Mouse (Mus musculus): Measurements from ENCODE around the gene Fcgrt.
"Not testable (repeated sequence)": the region's sequence is repeated elsewhere in the genome, so short reads cannot be mapped to it uniquely, and the experiment has no call there.

The Fcgrt gene

DNA sequence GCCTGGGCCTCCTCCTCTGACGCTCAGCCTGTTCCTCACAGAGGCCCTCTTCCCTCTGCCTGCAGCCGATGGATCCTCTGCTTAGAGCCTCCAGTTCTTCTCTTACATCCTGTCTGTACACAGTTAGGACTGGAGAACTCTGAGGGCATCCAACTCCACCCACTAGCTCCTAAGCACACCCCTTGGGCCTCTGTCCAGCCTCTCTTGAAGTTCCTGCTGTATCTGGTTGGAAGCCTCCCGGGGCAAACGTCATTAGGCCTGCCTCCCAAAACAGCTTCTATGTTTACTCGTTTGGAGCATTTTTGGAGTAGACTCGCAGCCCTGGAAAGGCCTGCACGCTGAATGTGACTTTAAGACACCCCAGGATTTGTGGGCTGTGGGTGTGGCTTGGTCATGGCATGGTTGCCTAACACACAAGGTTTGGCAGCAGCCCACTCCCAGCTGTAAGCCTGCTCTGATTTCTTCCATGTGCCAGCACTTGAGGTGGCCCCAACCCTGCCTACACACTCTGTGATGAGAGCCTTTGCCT is at the start of gene Fcgrt:
TSS of gene Fcgrt (minus strand) at position 200 of the 529 bp plus-strand sequence.
- DNase-seq (ENCODE audit: low spot score): peak; percentile 94

DNA sequence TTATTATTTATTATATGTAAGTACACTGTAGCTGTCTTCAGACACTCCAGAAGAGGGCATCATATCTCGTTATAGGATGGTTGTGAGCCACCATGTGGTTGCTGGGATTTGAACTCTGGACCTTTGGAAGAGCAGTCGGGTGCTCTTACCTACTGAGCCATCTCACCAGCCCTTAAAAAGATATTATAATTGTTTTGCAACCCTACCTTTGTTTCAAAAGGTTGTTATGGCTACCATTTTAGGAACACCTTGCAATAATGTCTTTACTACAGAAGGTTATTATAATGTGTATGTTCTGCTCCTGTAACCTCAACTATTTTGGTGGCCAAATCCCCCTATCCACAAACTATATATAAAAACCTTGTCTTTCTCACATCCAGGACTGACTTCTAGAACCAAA is 49.4 kb upstream of the Fcgrt start:
- not testable (repeated sequence) for DNase-seq (ENCODE audit: low spot score)

- peak; percentile 62 for DNase-seq (ENCODE audit: low spot score)
These were observed 47.7 kb upstream of the Fcgrt start for GRCm38 (mm10) chr7:45151303-45151702.

DNA sequence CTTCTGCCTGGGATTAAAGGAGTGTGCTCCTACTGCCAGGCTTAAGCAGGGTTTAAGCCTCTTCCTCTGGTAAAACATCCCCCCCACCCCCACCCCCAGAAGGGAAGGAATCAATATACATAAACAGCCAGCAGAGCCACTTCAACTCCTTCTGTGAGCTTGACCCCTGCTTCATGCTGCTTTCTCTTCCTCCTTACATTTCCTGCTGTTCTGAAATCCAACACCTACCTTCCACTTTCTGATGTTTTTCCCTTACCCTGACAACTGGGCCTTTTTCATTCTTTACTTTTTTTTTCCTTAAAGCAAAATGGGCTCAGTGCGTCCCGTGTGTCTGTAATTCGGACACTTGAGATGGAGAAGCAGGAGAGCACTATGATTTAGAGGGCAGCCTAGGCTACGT is 46.7 kb upstream of the Fcgrt start:
- no peak for DNase-seq (ENCODE audit: low spot score)

DNA sequence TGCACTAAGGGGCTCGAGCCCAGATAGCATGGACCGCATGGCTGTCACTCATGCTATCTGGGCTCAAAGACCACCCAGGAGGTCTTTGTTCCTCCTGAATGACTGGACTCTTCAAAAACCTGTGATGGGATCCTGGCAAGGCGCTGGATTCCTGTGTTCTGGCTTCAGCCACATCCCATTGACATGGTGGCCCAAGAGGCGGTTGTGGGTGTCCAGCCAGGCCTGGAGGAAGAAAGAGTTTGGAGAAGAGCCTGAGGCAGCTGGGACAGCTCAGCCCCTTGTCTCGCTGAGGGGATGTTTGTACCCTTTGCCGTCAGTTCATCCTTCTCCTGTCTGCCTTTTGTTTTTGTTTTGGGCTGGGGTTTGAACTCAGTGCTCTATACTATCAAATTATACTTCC is 45.9 kb upstream of the Fcgrt start:
- DNase-seq (ENCODE audit: low spot score): no peak

DNA sequence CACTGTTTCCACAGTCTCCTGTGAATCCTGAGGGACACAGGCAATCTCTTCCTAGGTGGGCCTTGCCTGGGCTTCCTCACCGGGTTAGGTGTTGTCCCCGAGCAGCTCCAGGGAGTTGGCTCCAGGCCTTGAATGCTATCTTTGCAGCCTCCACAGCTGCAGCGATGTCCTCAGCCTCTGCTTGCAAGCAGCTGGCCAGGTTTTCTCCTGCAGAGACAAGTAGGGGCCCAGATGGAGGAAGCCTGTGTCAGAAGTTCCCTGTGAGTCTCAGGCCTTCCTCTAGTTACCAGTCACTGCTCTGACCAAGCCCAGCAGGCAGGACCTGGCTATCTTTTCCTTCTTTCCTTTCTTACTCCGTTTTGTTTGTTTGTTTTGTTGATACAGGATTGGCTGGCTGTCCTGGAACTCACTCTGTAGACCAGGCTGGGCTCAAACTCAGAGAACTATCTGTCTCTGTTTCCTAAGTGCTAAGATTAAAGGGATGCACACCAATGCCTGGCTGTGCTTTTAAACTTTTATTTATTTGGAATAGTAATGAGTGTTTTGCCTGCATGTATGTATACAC is 45.0 kb upstream of the Fcgrt start:
- DNase-seq (ENCODE audit: low spot score): no peak

DNA sequence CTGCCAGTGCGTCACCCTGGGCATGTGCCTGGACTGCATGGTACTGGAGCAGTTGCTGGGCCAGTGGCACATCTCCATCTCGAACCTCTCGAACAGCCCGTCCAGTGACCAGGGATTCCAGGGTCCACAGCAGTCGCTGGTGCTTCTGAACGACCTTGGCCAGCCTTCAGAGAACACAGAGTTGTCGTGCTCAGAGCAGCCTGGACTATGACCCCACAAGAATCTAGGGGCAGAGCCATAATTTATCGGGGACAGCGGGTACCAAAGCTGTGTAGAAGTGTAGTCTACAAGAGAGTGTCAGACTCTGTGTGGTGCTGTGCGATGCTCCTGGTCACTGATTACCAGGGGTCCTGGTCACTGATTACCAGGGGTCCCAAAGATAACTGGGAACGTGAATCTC is 44.2 kb upstream of the Fcgrt start:
- DNase-seq (ENCODE audit: low spot score): no peak

- no peak for DNase-seq (ENCODE audit: low spot score)
These were observed 43.6 kb upstream of the Fcgrt start for GRCm38 (mm10) chr7:45147267-45147666.

GRCm38 (mm10) chr7:45145460-45145859 is 41.8 kb upstream of the Fcgrt start:
- no peak for DNase-seq (ENCODE audit: low spot score)

DNA sequence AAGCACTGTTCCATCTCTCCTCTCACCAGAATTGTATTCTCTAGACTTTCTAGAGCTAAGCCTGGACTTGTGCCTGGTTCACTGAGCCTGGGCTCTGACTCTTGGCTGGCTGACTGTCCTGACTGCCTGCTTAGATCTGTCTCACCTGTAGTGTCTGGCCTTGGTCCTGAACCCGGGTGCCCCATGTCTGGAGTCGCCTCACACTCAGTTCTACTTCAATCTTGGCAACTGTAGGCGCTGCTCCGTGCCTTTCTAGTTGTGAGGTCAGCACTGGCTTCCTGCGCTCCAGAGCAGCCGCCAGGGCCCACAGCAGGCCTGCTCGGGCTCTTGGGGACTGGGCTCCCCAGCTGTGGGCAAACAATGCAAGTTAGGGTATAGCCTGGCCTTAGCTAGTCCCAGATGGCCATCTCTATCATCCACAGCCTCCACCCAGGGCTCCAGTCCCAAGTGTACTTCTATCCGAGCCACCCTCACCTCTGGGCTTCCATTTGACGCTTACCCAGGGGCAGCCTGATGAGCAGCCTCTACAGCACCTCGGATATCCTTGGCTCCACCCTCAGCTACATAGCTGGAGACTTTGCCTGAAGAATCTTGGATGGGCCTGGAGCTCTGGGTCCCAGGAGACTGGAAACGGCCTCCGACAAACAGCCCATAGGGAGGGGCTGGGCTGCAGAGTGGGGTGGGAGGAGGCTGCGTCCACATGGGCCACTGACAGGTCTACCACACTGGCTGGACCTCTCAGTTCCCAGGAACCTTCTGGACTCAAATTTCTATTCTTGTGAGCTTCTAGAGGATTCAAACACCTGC is 40.9 kb upstream of the Fcgrt start:
- no peak for DNase-seq (ENCODE audit: low spot score)

DNA sequence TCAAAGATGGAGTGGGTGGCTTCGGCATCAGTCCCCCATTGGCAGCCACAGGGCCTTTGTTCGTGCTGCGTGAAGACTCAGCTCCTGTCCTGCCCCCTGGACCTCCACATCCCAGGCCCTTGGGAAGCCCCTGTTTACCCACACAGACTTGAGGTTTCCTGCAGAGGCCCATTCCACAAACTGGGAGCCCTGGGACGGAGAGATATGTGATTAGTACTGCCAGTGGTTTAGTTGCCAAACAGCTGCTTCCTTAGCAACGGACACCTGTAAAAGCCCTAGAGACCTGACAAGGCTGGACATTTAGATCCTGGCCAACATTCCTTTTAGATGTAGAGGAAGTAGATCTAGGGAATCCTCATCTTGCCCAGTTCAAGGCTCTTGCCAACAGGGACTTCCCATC is 38.3 kb upstream of the Fcgrt start:
- no peak for DNase-seq (ENCODE audit: low spot score)

DNA sequence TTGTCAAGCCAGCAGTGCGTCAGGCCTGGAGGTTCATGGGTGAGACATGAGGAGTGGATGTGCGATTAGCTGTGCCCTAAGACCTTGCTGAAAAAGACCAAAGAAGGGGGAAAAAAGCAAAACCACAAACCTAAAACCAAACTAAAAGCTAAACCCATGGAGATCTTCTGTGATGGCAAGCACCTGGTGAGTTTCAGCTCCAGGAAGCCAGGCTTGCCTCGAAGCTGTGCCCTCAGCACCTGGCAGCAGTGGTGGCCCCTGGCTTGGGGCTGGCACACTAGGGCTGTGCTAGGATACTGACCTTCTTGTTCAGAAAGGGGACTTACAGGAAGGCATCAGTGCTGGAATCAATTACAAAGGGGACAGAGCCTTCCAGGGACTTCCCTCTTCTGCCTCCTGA is 37.7 kb upstream of the Fcgrt start:
- DNase-seq (ENCODE audit: low spot score): no peak

- DNase-seq (ENCODE audit: low spot score): no peak
These were observed 36.5 kb upstream of the Fcgrt start for GRCm38 (mm10) chr7:45139904-45140723.

DNA sequence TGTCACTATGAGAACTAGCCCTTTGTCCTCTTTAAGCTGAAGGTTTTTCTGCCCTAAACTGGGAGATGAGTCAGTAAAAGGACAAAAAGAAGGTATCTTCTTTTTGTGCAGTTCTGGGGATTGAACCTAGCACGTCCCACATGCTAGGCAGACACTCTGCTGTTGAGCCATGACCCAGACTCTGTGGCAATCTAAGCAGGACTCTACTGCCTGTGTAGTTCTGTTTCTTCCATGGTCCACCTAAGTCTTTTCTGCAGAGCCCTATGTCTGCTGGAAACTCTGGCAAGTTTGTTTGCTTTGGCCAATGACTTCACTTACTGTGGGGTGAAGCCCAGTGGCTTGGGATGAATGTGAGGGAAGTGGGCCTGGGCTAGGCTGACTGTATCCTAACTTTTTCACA is 34.8 kb upstream of the Fcgrt start:
- no peak for DNase-seq (ENCODE audit: low spot score)

DNA sequence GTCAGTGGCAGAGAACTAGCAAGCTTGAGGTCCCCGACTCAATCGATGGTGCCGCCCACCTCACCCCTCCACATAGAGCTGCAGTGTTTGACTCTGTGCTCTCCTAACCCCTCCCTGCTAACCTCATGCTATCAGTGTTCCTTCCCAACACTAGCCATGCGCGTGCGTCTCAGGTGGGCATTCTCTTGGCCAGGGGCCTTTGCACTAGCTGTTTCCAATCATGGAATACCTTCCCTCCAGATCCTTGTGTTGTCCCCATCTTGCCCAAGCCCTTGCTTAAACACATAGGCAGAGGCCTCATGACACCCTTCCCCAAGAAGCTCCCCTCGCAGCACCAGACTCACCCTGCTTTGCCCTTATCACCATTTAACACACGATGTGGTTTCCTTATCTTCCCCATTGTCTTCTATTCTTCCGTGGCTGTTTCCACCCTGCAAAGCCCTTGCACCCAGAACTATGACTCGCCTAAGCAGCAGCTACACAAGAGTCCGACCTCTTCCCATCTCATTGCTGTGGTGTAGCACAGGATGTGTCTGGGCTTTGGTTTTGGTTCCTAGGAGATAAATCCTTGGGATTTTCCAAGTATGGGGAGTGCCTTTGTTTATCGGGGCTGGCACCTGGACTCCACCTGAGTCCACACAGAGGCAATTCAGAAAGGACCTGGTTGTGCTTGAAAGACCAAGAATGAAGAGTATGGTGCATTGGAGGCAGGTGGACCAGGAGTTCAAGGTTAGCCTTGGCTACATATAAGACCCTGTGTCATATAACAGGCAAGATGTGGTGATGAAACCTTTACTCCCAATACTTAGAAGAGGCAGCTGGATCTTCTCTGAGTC is 33.7 kb upstream of the Fcgrt start:
- no peak for DNase-seq (ENCODE audit: low spot score)

- DNase-seq (ENCODE audit: low spot score): peak; percentile 84
These were observed 32.4 kb upstream of the Fcgrt start, which contains the start of the genes Gm45713 and Flt3l for GRCm38 (mm10) chr7:45135993-45136567. Gene Gm45713, minus strand, starts transcription at chr7:45136231. Gene Flt3l, minus strand, starts transcription at chr7:45136432.

GRCm38 (mm10) chr7:45135370-45135769 is 31.7 kb upstream of the Fcgrt start:
- DNase-seq (ENCODE audit: low spot score): no peak

DNA sequence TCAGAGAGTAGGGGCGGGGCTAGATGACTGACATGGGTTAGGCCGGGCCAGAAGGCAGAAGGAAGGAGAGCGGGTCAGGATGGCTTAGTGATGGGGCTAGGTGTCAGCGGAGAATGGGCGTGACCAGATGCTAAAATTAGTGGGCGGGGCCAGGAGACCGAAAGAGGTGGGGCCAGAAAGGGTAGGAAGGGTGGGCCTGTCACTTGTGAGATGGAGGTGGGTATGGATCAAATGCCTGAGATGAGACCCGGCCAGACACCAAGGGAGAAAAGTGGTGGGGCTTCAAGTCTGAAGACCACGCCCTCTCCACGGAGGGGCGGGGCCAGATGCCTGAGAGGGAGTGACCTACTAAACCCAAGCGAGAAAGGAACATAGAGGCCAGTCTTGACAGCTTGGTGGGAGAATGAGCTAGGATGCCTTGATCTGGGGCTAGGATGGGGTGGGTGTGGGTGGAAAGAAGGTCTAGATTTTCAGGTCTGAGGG is 30.9 kb upstream of the Fcgrt start:
- DNase-seq (ENCODE audit: low spot score): no peak

- no peak for DNase-seq (ENCODE audit: low spot score)
These were observed 30.0 kb upstream of the Fcgrt start for GRCm38 (mm10) chr7:45133446-45134159.

DNA sequence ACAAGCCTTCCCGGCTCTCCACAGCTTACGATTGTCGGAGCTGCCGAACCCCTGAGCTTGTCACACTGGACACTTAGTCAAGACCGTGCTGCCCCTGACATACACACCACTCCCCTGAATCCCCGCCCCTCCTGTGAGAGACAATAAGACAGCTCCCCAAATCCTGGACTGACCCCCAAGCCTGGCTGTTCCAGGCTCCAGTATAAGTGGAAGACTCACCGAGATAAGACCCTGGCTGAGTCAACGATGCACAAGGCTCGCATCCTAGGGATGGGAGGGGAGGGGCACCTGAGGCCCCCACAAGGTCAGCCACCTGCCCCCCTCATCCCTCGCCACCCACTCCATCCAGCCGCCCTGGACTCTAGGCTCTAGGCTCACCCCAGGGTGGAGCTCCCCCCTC is 28.2 kb upstream of the Fcgrt start:
- DNase-seq (ENCODE audit: low spot score): no peak
